Mouse (Mus musculus) common myeloid progenitor, adult 5-6 weeks (primary cell): ENCODE results near the gene Ankrd9. TPM values are rescaled to one million over a fixed set of nuclear protein-coding genes. Genes with fewer than 3 reads are reported as not detected.

Source experiments
- total RNA-seq: library from RNA; stranded (forward); fragments of 200-1000, 187-1606 nt; gene quantifications from 2 replicates; pipeline ENCODE4 v1.2.3, GENCODE M21; 2017

The Ankrd9 gene
- total RNA-seq, 1 experiment from 2014 or later = 4.8 TPM

Other genes starting within 250 kb of the Ankrd9 start
- 29.8 and 32.0 TPM in 2 replicates for gene Wdr20, start 241.1 kb downstream of the Ankrd9 start, total RNA-seq
- gene Mok, start 138.1 kb downstream of the Ankrd9 start, total RNA-seq = 0.87 TPM in 1 of 2 replicates, not detected in the other
- gene Zfp839, start 128.8 kb downstream of the Ankrd9 start, total RNA-seq = 6.0 and 7.1 TPM in 2 replicates
- 99.3 and 115 TPM in 2 replicates for gene Cinp, start 89.9 kb downstream of the Ankrd9 start, total RNA-seq
- 3.8 and 5.7 TPM in 2 replicates for gene Tecpr2, start 89.8 kb downstream of the Ankrd9 start, total RNA-seq
- 46.6 and 47.7 TPM in 2 replicates for gene Rcor1, start 60.3 kb upstream of the Ankrd9 start, total RNA-seq
- 11.6 and 15.7 TPM in 2 replicates for gene Traf3, start 187.3 kb upstream of the Ankrd9 start, total RNA-seq
- gene 4930595D18Rik, start 205.5 kb upstream of the Ankrd9 start, total RNA-seq = 0.32 TPM in 1 of 2 replicates, not detected in the other